Mouse (Mus musculus) left cerebral cortex, postnatal 14 days (tissue): ENCODE results near the gene Rnf216. TPM values are rescaled to one million over a fixed set of nuclear protein-coding genes. Genes with fewer than 3 reads are reported as not detected.
A peak's percentile ranks its signal among the peaks of the same experiment; 100 is the strongest.

Experiments used
- DNase-seq, 2 experiments: peaks; one replicate each; pipeline ENCODE4 v3.0.0; 2021 to 2022; ENCODE audit warnings: low spot score in 2 of 2, mixed read lengths in 1 of 2
- intact Hi-C: fragments of 180-260 bp; cut with DNase I; formaldehyde crosslinking; loops from one replicate; pipeline ENCODE4 v1.15.1; 2025
- total RNA-seq, 2 experiments: library from RNA; stranded (reverse); gene quantifications; 2 replicates each; pipeline ENCODE4 v1.2.3; 2021

Gene Rnf216
- total RNA-seq, 2 experiments from 2014 or later = 38.8 to 41.0 TPM

- intact Hi-C loops = no loop called here
- DNase-seq = peak; percentile 67 to 72
These were observed 138.1 kb downstream of the Rnf216 start for GRCm38 (mm10) chr5:142974598-142975121.

DNA sequence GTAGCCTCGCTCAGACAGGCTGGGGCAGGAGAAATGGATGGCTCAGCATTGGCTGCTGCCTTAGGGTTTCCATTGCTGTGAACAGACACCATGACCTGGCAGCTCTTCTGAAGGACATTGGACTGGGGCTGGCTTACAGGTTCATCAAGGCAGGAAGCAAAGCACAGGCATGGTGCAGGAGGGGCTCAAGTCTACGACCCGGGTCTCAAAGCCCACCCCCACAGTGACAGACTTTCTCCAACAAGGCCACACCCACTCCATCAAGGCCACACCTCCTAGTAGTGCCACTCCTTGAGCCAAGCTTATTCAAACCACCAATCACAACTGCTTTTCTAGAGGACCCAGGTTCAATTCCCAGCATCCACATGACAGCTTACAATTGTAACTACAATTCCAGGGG lies 138.8 kb downstream of the Rnf216 start:
- intact Hi-C loops = no loop called here
- no peak for DNase-seq

GRCm38 (mm10) chr5:142968411-142968810 lies 144.4 kb downstream of the Rnf216 start:
- peak; percentile 73 to 76 for DNase-seq
- intact Hi-C loops = no loop called here

- intact Hi-C loops = loop anchor here (5.0 kb wide), 1 partner anchor 147 kb away; the partner anchor contains the start of gene Tnrc18
- no peak for DNase-seq
These were observed 148.1 kb downstream of the Rnf216 start for GRCm38 (mm10) chr5:142964650-142965049.

GRCm38 (mm10) chr5:142963705-142964494 lies 148.9 kb downstream of the Rnf216 start:
- intact Hi-C loops = loop anchor here (5.0 kb wide), 1 partner anchor 147 kb away; the partner anchor contains the start of gene Tnrc18
- peak; percentile 81 to 89 for DNase-seq

DNA sequence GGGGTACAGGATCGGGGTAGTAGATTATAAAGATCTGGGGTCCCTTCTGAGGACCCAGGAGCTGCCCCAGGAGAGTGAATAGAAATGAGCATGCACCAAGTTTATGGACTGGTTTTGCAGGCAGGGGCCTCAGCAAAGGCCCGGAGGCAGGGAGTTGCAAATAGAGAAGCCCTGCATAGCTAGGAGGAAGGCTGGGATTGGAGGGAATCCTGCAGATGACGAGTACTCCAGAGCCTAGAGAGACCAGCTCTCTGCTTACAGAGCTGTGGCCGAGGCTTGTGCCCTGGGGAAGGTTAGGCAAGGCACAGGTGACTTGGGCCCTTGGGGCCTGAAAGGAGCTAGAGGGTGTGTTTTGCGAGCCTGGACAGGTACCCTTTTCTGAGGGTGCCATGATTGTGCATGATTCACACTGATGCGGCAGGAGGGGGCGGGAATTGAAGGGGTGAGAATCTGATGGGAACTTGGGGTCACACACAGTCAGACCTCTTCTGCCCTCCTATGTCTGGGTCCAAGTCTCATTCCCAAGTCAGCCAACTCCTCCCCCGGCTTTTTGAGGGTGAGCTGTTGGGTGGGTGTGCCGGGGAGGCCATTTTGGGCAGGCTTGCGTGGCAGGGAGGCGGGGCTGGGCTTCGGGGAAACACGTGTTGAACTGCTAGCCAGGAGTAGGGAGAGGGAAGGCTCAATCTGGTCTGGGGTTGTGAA lies 149.6 kb downstream of the Rnf216 start:
- peak; percentile 70 to 71 for DNase-seq
- intact Hi-C loops = loop anchor here (5.0 kb wide), 1 partner anchor 146 kb away; the partner anchor contains the start of gene Tnrc18

GRCm38 (mm10) chr5:142962444-142962961 lies 150.3 kb downstream of the Rnf216 start:
- intact Hi-C loops = loop anchor here (5.0 kb wide), 1 partner anchor 145 kb away; the partner anchor contains the start of gene Tnrc18
- DNase-seq = peak in 1 of 2 experiments; percentile 22

DNA sequence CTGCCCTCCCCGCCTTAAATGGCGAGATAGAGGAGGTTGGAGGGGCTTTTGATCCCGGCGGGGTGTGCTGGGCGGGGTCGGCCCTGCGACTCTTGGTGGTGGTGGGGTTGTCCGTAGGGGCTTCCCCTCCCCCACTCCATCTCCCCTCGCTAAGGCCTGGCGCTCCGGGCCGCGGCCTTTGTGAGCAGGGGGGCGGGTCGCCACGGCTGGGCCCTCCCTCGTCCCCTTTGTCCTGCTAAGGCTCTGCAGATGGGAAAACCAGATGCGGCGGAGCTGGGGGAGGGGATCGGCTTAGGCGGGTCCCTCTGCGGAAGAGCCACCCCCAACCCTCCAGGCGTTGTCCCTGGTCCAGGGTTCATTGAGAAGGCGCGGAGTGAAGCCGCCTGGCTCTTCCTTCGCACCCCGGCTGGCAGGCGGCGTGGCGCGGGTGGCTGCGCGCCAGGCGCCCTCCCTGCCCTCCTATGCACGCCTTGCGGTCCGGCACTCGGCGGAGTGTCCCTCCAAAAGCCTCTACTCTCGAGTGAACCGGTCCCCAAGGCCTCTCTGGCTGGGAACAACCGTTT lies 150.8 kb downstream of the Rnf216 start:
- DNase-seq = peak in 1 of 2 experiments; percentile 40
- intact Hi-C loops = loop anchor here (5.0 kb wide), 1 partner anchor 145 kb away; the partner anchor contains the start of gene Tnrc18

DNA sequence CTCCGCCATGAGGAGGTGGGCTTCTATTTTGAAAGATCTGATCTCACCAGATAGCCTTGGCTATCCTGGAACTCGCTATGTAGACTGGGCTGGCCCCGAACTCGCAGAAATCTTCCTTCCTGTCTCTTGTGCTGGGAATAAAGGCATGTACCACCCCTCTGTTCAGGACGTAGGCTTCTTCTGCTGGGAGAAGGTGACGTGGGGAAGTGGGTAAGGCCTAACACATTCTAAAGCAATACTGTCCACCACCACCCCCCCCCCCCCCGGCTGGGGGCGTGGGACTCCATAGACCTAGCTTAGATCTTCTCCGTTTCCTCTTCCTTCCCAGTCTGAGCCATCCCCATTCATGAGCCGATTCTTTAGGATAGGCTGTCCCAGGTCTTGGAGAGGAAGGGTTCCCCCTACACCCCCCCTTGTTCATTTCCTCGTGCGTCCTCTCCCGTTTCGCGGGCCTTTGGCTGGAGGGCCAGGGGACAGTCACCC lies 151.4 kb downstream of the Rnf216 start:
- DNase-seq = peak in 1 of 2 experiments; percentile 42
- intact Hi-C loops = loop anchor here (5.0 kb wide), 1 partner anchor 144 kb away; the partner anchor contains the start of gene Tnrc18

- intact Hi-C loops = loop anchor here (5.0 kb wide), 1 partner anchor 144 kb away; the partner anchor contains the start of gene Tnrc18
- peak in 1 of 2 experiments; percentile 42 for DNase-seq
These were observed 152.0 kb downstream of the Rnf216 start for GRCm38 (mm10) chr5:142960775-142961271.

DNA sequence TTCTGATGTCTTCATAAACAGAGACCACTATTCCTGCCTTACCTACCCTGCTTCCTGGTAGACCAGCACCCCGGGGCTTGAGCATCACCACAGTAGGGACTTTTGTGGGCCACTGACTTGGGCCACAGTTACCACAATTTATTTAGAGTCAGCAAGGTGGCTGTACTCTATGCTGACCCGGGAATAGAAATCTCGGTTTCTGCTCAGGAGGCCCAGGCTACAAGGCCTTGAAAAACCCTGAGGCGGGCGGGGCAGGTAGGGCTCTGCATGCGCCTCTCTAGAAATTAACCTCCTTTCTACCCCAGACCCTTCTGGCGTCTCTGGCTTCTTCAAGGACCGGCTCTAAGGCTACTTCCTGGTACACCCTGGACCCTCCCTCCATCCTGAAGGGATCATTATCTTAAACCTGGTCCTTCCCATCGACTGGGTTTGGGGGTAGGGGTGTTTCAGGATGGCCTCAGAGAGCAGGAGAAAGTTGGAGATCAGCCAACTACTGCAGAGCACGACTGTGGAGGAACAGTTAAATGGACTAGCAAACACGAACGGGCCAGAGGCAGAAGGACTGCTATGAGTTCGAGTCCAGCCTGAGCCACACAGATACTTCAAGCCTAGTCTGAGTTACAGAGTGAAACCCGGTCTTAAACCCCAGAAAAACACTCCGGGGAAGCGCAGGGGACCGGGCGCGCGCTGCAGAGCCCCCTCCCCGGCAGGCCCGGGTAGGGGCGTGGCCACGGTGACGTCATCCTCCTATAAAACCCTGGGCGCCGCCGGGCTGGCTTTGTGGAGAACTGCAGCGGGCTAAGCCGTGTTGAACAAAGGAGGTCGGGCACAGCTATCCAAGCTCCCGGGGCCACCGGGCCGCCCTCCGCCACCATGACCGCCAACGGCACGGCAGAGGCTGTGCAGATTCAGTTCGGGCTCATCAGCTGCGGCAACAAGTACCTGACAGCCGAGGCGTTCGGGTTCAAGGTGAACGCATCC lies 152.9 kb downstream of the Rnf216 start, which contains the start of gene Fscn1:
TSS of gene Fscn1 (plus strand) at position 768 of the 981 bp plus-strand sequence.
- intact Hi-C loops = loop anchor here (5.0 kb wide), 1 partner anchor 143 kb away; the partner anchor contains the start of gene Tnrc18
- DNase-seq = peak; percentile 89 to 95

- intact Hi-C loops = no loop called here
- no peak for DNase-seq
These were observed 153.6 kb downstream of the Rnf216 start for GRCm38 (mm10) chr5:142959156-142959555.

DNA sequence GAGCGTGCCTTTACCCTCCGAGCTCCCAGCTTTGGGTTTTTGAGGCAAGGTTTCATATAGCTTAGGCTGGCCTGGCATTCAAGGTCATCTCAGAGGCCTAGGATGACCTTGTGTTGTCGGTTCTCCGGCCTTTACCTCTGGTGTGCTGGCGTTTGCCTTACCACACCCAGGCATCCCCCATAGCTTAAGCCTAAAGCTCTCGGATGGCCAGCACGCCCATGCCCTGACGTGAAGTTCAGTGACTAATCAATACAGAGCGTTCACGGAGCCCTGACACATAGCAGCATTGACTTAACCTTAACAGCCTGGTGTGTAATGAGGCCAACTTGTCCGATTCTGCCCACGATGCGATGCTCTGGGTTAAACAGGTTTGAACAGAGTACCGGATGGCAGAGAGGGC lies 154.3 kb downstream of the Rnf216 start:
- no peak for DNase-seq
- intact Hi-C loops = no loop called here

GRCm38 (mm10) chr5:142956956-142957703 lies 155.7 kb downstream of the Rnf216 start:
- intact Hi-C loops = no loop called here
- DNase-seq = no peak

DNA sequence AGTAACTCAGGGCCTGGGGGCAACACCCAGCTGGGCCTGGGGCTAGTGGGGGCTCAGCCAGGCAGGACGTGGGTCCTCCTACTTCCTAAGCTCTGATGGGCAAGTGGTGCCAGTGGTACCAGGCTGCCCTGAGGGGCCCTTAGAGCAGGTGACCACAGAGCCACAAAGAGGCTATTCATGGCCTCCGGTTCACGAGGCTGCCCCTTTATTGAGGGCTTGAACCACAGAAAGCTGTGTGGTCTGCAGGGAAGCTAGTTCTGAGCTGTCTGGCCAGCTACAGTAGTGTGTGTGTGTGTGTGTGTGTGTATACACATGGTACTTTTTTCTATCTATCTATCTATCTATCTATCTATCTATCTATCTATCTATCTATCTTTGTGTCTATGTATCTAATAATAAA lies 159.2 kb downstream of the Rnf216 start:
- no peak for DNase-seq
- intact Hi-C loops = no loop called here

DNA sequence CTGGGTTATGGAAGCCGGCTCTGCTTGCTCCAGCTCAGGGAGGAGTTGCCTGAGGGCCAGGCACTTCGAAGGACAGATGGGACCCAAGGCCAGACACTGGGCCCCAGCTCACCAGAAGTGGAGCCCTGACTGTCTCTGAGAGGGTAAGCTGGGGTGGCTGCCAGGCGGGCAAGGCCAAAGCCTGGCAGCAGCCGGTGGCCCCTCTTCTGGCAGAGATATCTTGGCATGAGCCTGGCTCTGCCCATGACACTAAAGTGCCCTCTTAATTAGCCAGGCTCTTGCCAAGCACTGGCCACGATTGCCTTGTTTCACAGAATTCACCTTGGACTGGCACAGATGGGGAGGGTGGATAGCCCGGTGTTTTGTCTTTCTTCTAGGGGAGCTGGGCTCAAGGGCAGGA lies 162.4 kb downstream of the Rnf216 start:
- intact Hi-C loops = no loop called here
- no peak for DNase-seq

DNA sequence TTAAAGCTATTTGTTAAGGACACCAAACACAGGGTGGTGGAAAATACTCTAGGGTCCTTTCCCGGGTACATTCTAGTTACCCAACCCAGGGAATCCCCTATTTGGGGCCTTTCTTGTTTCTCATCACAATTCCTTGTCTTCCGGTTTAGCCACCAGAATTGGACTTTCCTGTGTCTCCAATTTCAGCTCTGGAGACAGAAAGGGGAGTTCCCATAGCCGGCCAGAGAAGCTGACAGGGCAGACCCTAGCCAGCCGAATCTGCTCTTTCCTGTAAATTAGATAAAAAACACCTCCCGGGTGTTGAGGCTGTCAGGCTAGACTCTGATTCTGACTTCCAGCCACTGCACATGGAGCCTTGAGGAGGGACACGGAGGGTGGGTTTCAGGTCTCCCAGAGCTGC lies 163.2 kb downstream of the Rnf216 start:
- intact Hi-C loops = no loop called here
- no peak for DNase-seq
